Mouse (Mus musculus): Measurements from ENCODE around the gene Xpot. TPM values are rescaled to one million over a fixed set of nuclear protein-coding genes. Genes with fewer than 3 reads are reported as not detected.

The Xpot gene
- total RNA-seq, 2 experiments from 2014 or later = 20.3 to 28.2 TPM

DNA sequence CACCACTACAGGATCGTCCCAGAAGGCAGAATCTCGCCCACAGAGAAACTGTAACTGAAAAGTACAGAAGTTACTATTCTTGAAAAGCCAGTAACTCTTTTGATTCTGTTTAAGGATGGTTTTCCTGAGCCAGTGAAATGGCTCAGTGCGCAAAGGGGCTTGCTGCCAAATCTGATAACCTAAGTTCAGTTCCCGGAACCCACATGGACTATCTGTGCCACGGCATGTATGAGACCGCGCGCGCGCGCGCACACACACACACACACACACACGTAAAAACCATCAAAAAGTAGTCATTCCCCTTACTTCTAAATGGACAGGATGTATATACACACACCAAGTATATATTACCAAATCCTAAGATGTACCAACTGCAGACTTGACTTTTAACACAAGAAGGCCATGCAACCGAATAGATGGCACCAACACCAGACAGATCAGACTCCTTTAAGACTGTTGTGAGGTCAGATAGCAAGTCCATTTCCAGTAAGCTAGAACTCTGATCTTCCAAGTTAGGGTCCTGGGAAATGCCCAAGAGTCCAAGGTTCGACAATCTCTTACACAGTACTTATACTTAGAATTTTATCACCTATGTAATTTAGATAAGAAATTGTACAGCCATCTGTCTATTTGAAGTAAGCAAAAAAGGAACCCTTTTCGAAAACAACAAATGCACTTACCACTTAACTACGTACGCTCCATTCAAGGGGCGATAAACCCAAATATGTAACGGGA lies 40.9 kb downstream of the Xpot start:
- no peak for DNase-seq
- intact Hi-C loops (cut with DNase I; ENCODE audit: low total_unique reads) = no loop called here

DNA sequence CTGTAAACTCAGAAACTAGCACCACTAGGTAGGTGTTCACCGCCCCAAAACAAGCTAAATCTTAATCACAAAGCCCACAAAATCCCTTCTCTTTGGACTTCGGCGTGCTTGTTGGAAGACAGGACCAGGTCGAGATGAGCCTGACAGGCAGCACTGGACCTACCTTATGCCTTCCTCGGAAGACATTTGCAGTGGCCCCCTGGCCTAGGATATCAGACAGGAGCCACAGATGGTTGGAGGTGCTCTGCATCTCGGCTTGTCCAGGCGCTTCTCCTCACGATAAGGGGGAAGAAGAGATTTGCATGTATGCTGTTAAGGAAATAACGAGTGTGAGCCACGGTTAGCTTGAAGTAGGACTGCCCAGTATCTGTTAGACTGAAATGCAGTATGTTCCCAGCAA lies 42.1 kb downstream of the Xpot start:
- DNase-seq = no peak
- intact Hi-C loops (cut with DNase I; ENCODE audit: low total_unique reads) = no loop called here

GRCm38 (mm10) chr10:121583016-121583415 lies 43.1 kb downstream of the Xpot start:
- DNase-seq = no peak
- intact Hi-C loops (cut with DNase I; ENCODE audit: low total_unique reads) = no loop called here

DNA sequence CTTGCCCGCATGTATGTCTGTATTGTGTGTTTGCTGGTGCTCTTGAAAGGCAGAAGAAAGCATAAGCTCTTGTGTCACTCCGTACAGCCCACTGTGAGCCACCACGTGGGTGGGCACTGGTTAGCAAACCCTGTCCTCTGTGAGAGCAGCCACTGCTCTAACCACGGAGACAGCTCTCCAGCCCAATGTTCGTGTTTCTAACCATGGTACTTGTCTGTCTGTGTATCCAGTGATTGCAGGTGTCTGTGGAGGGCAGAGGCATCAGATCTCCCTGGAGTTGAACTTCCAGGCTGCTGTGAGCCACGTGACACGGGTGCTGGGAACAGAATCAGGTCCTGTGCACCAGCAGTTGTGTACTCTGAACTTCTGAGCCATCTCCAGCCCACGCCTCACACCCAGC lies 43.8 kb downstream of the Xpot start:
- intact Hi-C loops (cut with DNase I; ENCODE audit: low total_unique reads) = no loop called here
- no peak for DNase-seq

GRCm38 (mm10) chr10:121581405-121581804 lies 44.7 kb downstream of the Xpot start:
- intact Hi-C loops (cut with DNase I; ENCODE audit: low total_unique reads) = no loop called here
- no peak for DNase-seq

DNA sequence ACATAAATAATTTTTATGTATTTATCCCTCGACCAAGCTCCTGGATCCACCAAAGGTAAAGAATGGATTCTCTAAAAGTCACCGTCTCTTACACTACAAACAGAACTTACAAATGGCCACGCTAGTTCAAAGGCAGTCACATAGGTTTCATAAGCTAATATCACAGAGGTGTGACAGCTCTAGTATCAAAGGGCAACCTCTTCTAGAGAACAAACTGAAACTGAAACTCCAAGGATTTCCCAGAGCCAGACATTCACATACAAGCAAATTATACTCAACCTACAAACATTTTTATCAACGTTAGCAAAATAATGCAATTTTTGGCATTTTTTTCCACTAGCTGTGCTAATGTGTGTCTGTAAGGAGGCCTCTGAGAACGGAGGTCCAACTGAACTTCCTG lies 45.8 kb downstream of the Xpot start:
- DNase-seq = no peak
- intact Hi-C loops (cut with DNase I; ENCODE audit: low total_unique reads) = no loop called here

- intact Hi-C loops (cut with DNase I; ENCODE audit: low total_unique reads) = no loop called here
These were observed 49.8 kb downstream of the Xpot start for GRCm38 (mm10) chr10:121576372-121576771.

DNA sequence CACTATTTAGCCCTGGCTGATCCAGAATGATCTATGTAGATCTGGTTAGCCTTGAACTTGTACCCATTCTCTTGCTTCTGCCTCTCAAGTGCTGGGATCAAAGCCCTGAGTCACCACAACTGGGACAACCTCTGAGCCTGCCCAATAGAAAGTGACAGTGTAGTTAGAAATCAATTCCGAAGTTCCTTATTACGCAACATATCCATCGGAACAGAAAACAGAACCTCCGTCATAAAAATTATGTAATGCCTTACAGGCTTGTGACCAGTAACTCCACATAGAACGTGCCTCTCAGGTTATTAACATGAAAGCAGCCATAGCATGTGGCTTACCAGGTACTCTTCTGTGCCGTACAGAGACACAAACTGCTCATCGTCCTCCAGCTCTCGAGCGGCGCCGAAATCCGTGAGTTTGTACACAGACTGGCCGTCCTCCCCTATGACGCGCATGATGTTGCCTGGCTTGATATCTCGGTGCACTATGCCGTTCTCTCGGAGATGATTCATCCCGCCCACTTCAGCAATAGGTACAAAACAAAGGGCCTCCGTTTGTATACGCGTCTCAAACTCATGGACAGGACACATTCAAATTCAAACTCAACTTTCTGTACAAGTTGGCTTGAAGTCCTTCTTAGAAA lies 54.5 kb downstream of the Xpot start:
- DNase-seq = no peak
- intact Hi-C loops (cut with DNase I; ENCODE audit: low total_unique reads) = no loop called here

More at GRCm38 (mm10) chr10:121576372-121576771, 49.8 kb downstream of the Xpot start:
- no peak for DNase-seq

- no peak for DNase-seq
- intact Hi-C loops (cut with DNase I; ENCODE audit: low total_unique reads) = no loop called here
These were observed 55.1 kb downstream of the Xpot start for GRCm38 (mm10) chr10:121571031-121571430.

- no peak for DNase-seq
- intact Hi-C loops (cut with DNase I; ENCODE audit: low total_unique reads) = no loop called here
These were observed 56.3 kb downstream of the Xpot start for GRCm38 (mm10) chr10:121569796-121570195.

DNA sequence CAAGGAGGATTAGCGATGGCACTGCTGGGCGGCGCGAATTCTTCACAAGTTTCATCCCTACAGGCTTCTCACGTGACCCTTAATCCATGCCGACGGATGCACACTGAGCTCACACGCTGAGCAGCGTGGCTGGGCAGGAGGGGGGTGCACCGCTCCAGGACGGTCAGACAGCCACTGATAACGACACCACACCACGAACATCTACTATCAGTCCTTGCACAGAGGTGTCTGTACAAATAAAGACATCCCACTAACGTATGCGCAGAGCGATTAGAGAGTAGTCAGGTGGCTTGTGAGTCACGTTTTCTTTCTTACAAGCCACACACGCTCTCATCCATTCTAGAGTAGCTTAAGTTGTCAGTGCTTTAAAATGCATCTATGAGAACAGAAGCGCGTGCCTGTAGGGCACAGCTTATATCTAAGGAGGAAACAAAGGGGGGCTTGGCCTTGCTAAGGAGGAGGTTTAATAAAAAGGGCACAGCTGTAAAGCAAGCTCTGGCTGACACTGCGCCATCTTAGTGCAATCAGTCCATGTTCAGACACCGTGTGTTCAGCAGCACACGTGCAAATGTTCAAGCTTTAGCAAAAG lies 57.0 kb downstream of the Xpot start:
- intact Hi-C loops (cut with DNase I; ENCODE audit: low total_unique reads) = no loop called here
- no peak for DNase-seq

DNA sequence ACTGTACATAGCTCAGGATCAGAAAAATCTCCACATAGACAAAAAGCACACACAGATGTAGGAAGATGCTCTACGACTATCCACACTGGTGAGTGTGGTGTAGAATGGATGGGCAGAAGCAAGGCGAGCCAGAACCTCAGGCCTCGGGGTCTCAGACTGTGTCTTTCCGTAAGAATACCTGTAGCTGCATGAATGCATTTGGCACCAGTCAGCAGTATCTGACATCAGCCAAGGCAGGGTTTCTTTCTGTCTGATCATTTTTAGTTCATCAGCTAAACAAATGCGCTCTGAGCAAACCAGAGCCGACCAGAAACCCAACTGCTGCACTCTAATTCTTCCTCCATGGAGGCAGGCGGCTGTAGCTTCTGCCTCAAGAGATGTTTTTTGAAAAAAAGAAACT lies 57.6 kb downstream of the Xpot start:
- intact Hi-C loops (cut with DNase I; ENCODE audit: low total_unique reads) = no loop called here
- no peak for DNase-seq

DNA sequence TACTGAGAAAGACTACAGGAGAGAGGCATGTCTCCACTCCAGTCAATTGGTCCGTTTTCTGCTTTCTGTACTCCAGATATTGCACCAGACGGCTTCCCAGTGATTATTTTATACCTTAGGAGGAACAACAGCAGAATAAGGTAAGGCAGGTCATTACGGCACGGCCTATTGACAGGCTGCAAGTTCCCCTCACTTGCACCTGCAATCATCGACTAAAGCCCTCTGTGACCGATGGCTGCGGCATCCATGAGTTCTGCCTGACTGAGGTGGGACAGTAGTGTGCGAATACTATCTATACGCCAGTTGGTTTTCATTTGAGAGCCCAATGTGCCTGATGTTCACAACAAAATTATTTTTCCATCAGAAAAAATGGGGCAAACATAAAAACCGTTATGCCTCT lies 58.1 kb downstream of the Xpot start:
- intact Hi-C loops (cut with DNase I; ENCODE audit: low total_unique reads) = no loop called here

DNA sequence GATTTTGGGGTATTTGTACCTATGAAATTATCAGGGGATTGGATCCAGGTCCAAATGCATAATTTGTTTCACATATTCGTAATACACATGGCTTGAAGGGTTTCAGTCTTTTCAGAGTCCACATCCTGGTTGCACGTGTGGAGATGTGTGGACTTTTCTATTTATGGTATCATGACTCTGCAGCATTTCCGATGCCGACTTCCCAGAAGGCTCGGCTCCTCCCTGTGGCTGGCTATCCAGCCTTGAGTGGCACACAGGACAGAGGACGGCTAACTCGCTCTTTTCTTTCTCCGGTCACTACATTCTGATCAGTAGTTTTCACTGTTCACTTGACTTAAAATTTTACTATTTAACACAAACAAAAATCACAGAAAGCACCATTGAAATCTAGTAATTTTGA lies 61.7 kb downstream of the Xpot start:
- intact Hi-C loops (cut with DNase I; ENCODE audit: low total_unique reads) = no loop called here
- DNase-seq = no peak

More for the DNA sequence above, 58.1 kb downstream of the Xpot start:
- DNase-seq = no peak

DNA sequence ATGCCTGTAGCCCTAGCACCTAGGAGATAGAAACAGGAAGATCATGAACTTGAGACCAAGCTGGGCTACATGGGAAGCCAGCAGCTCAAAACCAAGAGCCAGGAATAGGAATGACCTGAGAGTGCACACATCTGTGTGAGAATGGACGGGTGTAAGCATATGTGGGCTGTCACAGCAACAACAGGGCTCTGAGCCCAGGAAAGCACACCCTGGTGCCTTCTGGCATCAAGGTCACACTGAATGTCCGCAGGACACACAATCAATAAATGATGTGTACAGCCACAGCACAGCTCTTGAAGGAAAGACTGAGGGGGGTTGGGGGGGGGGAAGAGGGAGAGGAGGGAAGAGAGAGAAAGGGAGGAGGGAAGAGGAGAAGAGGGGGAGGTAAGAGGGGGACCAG lies 67.9 kb downstream of the Xpot start:
- intact Hi-C loops (cut with DNase I; ENCODE audit: low total_unique reads) = no loop called here
- DNase-seq = no peak

- no peak for DNase-seq
- intact Hi-C loops (cut with DNase I; ENCODE audit: low total_unique reads) = no loop called here
These were observed 69.9 kb downstream of the Xpot start for GRCm38 (mm10) chr10:121556263-121556662.

DNA sequence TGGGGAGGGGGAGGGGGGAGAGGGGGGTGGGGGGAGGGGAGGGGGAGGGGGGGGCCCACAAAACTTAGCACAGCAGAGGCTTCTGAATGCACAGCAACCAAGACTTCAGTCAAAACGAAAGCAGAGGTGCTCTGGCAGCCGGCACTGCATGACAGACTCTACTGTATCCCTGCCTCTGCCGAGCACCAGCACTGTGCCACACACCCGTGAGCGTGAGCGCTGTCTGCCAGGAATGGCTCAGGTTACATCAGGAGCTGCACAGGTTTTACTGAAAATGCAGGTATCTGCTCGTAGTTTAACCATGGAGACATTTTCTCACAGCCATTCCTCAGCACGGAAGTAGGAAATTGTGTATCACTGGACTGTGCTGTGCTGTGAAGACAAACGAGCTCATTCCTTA lies 75.8 kb downstream of the Xpot start:
- no peak for DNase-seq
- intact Hi-C loops (cut with DNase I; ENCODE audit: low total_unique reads) = no loop called here

DNA sequence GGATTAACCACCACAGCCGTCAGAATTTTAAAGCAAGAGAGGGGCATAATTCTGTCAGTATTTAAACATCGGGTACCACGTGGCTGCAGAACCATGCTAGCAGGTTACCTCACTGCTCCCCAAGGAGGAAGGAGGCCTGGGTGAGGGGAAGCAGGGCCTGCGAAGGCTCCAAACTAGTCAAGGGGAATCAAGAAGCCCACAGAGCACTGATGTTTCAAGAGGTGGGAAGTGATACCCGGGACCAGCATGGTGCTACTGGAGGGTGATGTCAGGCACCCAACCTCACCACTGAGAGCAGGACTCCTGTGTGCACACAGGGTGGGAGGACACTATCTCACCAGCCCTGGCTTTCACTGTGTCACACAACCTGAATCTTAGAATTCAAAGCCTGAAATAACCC lies 76.5 kb downstream of the Xpot start:
- intact Hi-C loops (cut with DNase I; ENCODE audit: low total_unique reads) = no loop called here
- DNase-seq = no peak

DNA sequence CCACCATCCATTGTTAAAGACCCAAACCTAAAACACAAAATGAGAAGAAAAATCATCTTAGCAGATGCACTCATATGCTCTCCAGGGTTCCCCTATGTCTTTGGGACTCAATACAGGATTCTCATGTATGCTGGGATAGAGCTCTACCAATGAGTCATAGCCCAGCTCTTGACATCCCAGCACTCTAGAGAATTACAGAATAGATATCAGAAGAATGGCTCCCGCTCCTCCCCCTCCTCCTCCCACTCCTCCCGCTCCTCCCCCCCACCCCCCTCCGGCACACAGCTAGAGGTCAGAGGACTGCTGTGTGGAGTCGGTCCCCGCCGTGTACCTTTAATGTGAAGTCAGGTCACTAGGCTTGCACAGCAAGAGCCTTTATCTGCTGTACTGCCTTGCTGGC lies 79.0 kb downstream of the Xpot start:
- intact Hi-C loops (cut with DNase I; ENCODE audit: low total_unique reads) = no loop called here

DNA sequence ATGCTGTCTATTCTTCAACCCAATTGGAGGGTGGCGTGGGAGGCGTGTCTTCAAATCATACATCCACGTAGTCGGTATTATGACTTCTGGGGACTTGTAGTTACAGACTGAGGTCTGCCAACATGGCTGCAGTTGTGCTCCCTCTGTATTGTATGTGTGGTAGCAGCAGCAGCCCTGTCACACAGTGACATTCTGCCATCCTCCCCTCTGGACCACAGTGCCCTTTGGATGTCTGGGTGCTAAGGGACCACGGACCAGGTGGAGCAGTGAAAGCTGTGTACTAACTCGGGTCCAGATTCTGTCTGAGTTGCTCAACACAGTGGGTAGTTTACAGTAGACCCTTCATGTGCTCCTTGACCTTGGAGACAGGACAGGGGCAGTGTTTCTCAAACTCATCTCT lies 82.6 kb downstream of the Xpot start:
- DNase-seq = no peak
- intact Hi-C loops (cut with DNase I; ENCODE audit: low total_unique reads) = no loop called here

More for the DNA sequence above, 79.0 kb downstream of the Xpot start:
- DNase-seq = no peak

DNA sequence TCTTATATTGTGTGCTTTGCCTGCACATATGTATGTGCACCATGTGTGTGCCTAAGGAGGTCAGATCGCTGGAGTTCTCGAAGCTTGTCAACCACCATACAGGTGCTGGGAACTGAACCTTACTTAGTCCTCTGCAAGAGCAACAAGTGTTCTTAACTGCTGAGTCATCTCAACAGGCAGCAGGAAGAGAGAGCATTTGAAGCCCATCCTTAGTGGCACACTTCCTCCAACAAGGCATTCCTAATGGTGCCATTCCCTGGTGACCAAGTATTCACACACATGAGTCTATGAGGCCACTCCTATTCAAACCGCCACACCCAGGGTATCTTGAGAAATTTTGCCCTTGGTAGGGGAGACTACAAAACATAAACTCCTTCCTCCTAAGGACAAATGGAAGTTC lies 84.0 kb downstream of the Xpot start:
- no peak for DNase-seq
- intact Hi-C loops (cut with DNase I; ENCODE audit: low total_unique reads) = no loop called here
